Mouse (Mus musculus): ENCODE data around the gene Cldn8. TPM values are rescaled to one million over a fixed set of nuclear protein-coding genes. Genes with fewer than 3 reads are reported as not detected.

Cldn8 gene
- polyA plus RNA-seq, 2 experiments = 0.02 to 0.06 TPM

- TF ChIP-seq CTCF (IDR thresholded peaks at IDR 0.05; ENCODE audit: low read depth) (no peak), EP300 (IDR thresholded peaks at IDR 0.05; ENCODE audit: low read depth) (no peak)
- 77% methylated on average over 5 of the region's 5 CpGs for WGBS (ENCODE audit: insufficient replicate concordance)
- no peak overlapping the region for H3K4me3 ChIP-seq (ENCODE audit: insufficient read depth in 1 of 2, low read depth in 2 of 2, low read length in 2 of 2)
- ATAC-seq (ENCODE audit: insufficient read depth) (no peak), DNase-seq (ENCODE audit: low read depth in 3 of 3, low spot score in 3 of 3) (no peak)
- no peaks in the 10 kb centered on the region for H3K27me3 ChIP-seq (ENCODE audit: control insufficient read depth, insufficient read depth, low read length)
- H3K36me3 ChIP-seq (replicated peaks; ENCODE audit: control insufficient read depth, insufficient read depth, low read depth) = no peaks in the 10 kb centered on the region
- H3K9me3 ChIP-seq (ENCODE audit: control insufficient read depth, low read length) = no peaks in the 10 kb centered on the region
- H3K27ac ChIP-seq = no peak overlapping the region
- no peak overlapping the region for H3K4me2 ChIP-seq (ENCODE audit: low read depth)
- H3K9ac ChIP-seq (replicated peaks) = no peak overlapping the region
- H3K4me1 ChIP-seq (replicated peaks; ENCODE audit: control insufficient read depth in 2 of 2, insufficient read depth in 2 of 2, low read length in 1 of 2) = no peaks in the 10 kb centered on the region
These were observed 10.0 kb upstream of the Cldn8 start for GRCm38 (mm10) chr16:88572904-88573404.

GRCm38 (mm10) chr16:88570136-88570535 lies 7.2 kb upstream of the Cldn8 start:
- H3K27ac ChIP-seq = no peak overlapping the region
- no peak for ATAC-seq (ENCODE audit: insufficient read depth)

GRCm38 (mm10) chr16:88569732-88570131 lies 6.7 kb upstream of the Cldn8 start:
- no peak for DNase-seq (ENCODE audit: low read depth in 3 of 3, low spot score in 3 of 3)
- Histone ChIP-seq H3K9me3 (ENCODE audit: control insufficient read depth, low read length) (no peaks in the 10 kb centered on the region), H3K36me3 (replicated peaks; ENCODE audit: control insufficient read depth, insufficient read depth, low read depth) (no peaks in the 10 kb centered on the region), H3K4me2 (ENCODE audit: low read depth) (no peak overlapping the region), H3K4me1 (replicated peaks; ENCODE audit: control insufficient read depth in 2 of 2, insufficient read depth in 2 of 2, low read length in 1 of 2) (no peaks in the 10 kb centered on the region), H3K4me3 (ENCODE audit: insufficient read depth in 1 of 2, low read depth in 2 of 2, low read length in 2 of 2) (no peak overlapping the region), H3K27me3 (ENCODE audit: control insufficient read depth, insufficient read depth, low read length) (no peaks in the 10 kb centered on the region), H3K27ac (no peak overlapping the region), H3K9ac (replicated peaks) (no peak overlapping the region)
- TF ChIP-seq EP300 (IDR thresholded peaks at IDR 0.05; ENCODE audit: low read depth) = no peak
- TF ChIP-seq CTCF (IDR thresholded peaks at IDR 0.05; ENCODE audit: low read depth) = no peak
- ATAC-seq (ENCODE audit: insufficient read depth) = no peak
- 71% methylated on average over 3 of the region's 3 CpGs for WGBS (ENCODE audit: insufficient replicate concordance)

More at GRCm38 (mm10) chr16:88570136-88570535, 7.2 kb upstream of the Cldn8 start:
- Histone ChIP-seq H3K4me2 (ENCODE audit: low read depth) (no peak overlapping the region), H3K36me3 (replicated peaks; ENCODE audit: control insufficient read depth, insufficient read depth, low read depth) (no peaks in the 10 kb centered on the region), H3K9me3 (ENCODE audit: control insufficient read depth, low read length) (no peaks in the 10 kb centered on the region), H3K4me3 (ENCODE audit: insufficient read depth in 1 of 2, low read depth in 2 of 2, low read length in 2 of 2) (no peak overlapping the region), H3K27me3 (ENCODE audit: control insufficient read depth, insufficient read depth, low read length) (no peaks in the 10 kb centered on the region), H3K4me1 (replicated peaks; ENCODE audit: control insufficient read depth in 2 of 2, insufficient read depth in 2 of 2, low read length in 1 of 2) (no peaks in the 10 kb centered on the region), H3K9ac (replicated peaks) (no peak overlapping the region)
- no peak for TF ChIP-seq EP300 (IDR thresholded peaks at IDR 0.05; ENCODE audit: low read depth)
- TF ChIP-seq CTCF (IDR thresholded peaks at IDR 0.05; ENCODE audit: low read depth) = no peak
- no peak for DNase-seq (ENCODE audit: low read depth in 3 of 3, low spot score in 3 of 3)

GRCm38 (mm10) chr16:88569096-88569495 lies 6.1 kb upstream of the Cldn8 start:
- H3K4me2 ChIP-seq (ENCODE audit: low read depth) = no peak overlapping the region
- WGBS (ENCODE audit: insufficient replicate concordance) = 35% methylated on average over 1 of the region's 1 CpGs
- H3K4me3 ChIP-seq (ENCODE audit: insufficient read depth in 1 of 2, low read depth in 2 of 2, low read length in 2 of 2) = no peak overlapping the region
- H3K27me3 ChIP-seq (ENCODE audit: control insufficient read depth, insufficient read depth, low read length) = no peaks in the 10 kb centered on the region
- DNase-seq (ENCODE audit: low read depth in 3 of 3, low spot score in 3 of 3) (no peak), ATAC-seq (ENCODE audit: insufficient read depth) (no peak)
- no peaks in the 10 kb centered on the region for H3K36me3 ChIP-seq (replicated peaks; ENCODE audit: control insufficient read depth, insufficient read depth, low read depth)
- no peaks in the 10 kb centered on the region for H3K4me1 ChIP-seq (replicated peaks; ENCODE audit: control insufficient read depth in 2 of 2, insufficient read depth in 2 of 2, low read length in 1 of 2)
- H3K27ac ChIP-seq = no peak overlapping the region
- TF ChIP-seq EP300 (IDR thresholded peaks at IDR 0.05; ENCODE audit: low read depth) = no peak
- H3K9ac ChIP-seq (replicated peaks) = no peak overlapping the region
- H3K9me3 ChIP-seq (ENCODE audit: control insufficient read depth, low read length) = no peaks in the 10 kb centered on the region

- Histone ChIP-seq H3K9me3 (ENCODE audit: control insufficient read depth, low read length) (no peaks in the 10 kb centered on the region), H3K4me1 (replicated peaks; ENCODE audit: control insufficient read depth in 2 of 2, insufficient read depth in 2 of 2, low read length in 1 of 2) (no peaks in the 10 kb centered on the region), H3K27ac (no peak overlapping the region), H3K9ac (replicated peaks) (no peak overlapping the region), H3K4me3 (ENCODE audit: insufficient read depth in 1 of 2, low read depth in 2 of 2, low read length in 2 of 2) (no peak overlapping the region), H3K27me3 (ENCODE audit: control insufficient read depth, insufficient read depth, low read length) (no peaks in the 10 kb centered on the region), H3K4me2 (ENCODE audit: low read depth) (no peak overlapping the region), H3K36me3 (replicated peaks; ENCODE audit: control insufficient read depth, insufficient read depth, low read depth) (no peaks in the 10 kb centered on the region)
- no peak for ATAC-seq (ENCODE audit: insufficient read depth)
- 57% methylated on average over 6 of the region's 6 CpGs for WGBS (ENCODE audit: insufficient replicate concordance)
- no peak for TF ChIP-seq CTCF (IDR thresholded peaks at IDR 0.05; ENCODE audit: low read depth)
- no peak for TF ChIP-seq EP300 (IDR thresholded peaks at IDR 0.05; ENCODE audit: low read depth)
- DNase-seq (ENCODE audit: low read depth in 3 of 3, low spot score in 3 of 3) = no peak
These were observed 1.3 kb downstream of the Cldn8 start for GRCm38 (mm10) chr16:88561617-88562164.
